Mouse (Mus musculus) heart, embryonic 13.5 days (tissue): ENCODE results near the gene Prkag2. TPM values are rescaled to one million over a fixed set of nuclear protein-coding genes. Genes with fewer than 3 reads are reported as not detected.
A peak's percentile ranks its signal among the peaks of the same experiment; 100 is the strongest.

Experiments
- ATAC-seq: fragments of 200-750 bp; cut with Nextera tagmentation; 2 replicates; pipeline ENCODE4 v1.8.0; 2017; ENCODE audit warnings: moderate TSS enrichment; ENCODE audit not compliant: insufficient number of reproducible peaks, low FRiP score, low TSS enrichment; ENCODE audit errors: extremely low read depth
- H3K27ac ChIP-seq: fragments of 300-500 bp; sonication (generic); replicated peaks from 2 replicates; pipeline ENCODE4 v1.5.1; 2015; ENCODE audit warnings: moderate library complexity, mild to moderate bottlenecking, inconsistent platforms
- H3K27me3 ChIP-seq: fragments of 300-500 bp; sonication (generic); replicated peaks from 2 replicates; pipeline ENCODE4 v1.6.1; 2015; ENCODE audit warnings: mild to moderate bottlenecking, inconsistent platforms
- H3K36me3 ChIP-seq: fragments of 300-500 bp; sonication (generic); 2 replicates; pipeline ENCODE4 v1.6.1; 2015; ENCODE audit warnings: mild to moderate bottlenecking, inconsistent platforms
- H3K4me1 ChIP-seq: fragments of 300-500 bp; sonication (generic); 2 replicates; pipeline ENCODE4 v1.6.1; 2015; ENCODE audit warnings: inconsistent platforms
- H3K4me2 ChIP-seq: fragments of 300-500 bp; sonication (generic); 2 replicates; pipeline ENCODE4 v1.6.1; 2015; ENCODE audit warnings: inconsistent platforms, mild to moderate bottlenecking, moderate library complexity
- H3K4me3 ChIP-seq: fragments of 300-500 bp; sonication (generic); 2 replicates; pipeline ENCODE4 v1.5.1; 2015; ENCODE audit warnings: moderate library complexity, mild to moderate bottlenecking, inconsistent platforms
- H3K9ac ChIP-seq: fragments of 300-500 bp; sonication (generic); 2 replicates; pipeline ENCODE4 v1.6.1; 2015; ENCODE audit warnings: inconsistent platforms, mild to moderate bottlenecking, moderate library complexity
- H3K9me3 ChIP-seq: fragments of 300-500 bp; sonication (generic); 2 replicates; pipeline ENCODE4 v1.6.1; 2016; ENCODE audit warnings: inconsistent platforms
- WGBS: fragments of 180-500 bp; shearing (Covaris S2); methylation state at CpG from one replicate; pipeline ENCODE4 v1.1.7; 2015; ENCODE audit warnings: mixed read lengths; 5-methylcytosine and 5-hydroxymethylcytosine counted together
- polyA plus RNA-seq: library from polyadenylated mRNA; unstranded; fragments of >200 nt; fragmentation: Nextera tagmentation; extraction: Ambion mirVana; gene quantifications from 2 replicates; pipeline ENCODE4 v1.2.1, GENCODE M21; 2015

Gene Prkag2
- polyA plus RNA-seq, 1 experiment from 2014 or later = 83.7 TPM

GRCm38 (mm10) chr5:25019221-25019620, 81.2 kb downstream of the Prkag2 start:
- no peak overlapping the region for H3K4me3 ChIP-seq
- H3K27me3 ChIP-seq = no peaks in the 10 kb centered on the region
- no peaks in the 10 kb centered on the region for H3K9me3 ChIP-seq
- no peak overlapping the region for H3K27ac ChIP-seq
- H3K9ac ChIP-seq = no peak overlapping the region
- peaks cover 14% of the 10 kb centered on the region for H3K36me3 ChIP-seq
- 64% methylated on average over 6 of the region's 6 CpGs for WGBS
- H3K4me1 ChIP-seq = peaks cover 31% of the 10 kb centered on the region
- ATAC-seq = no peak
- no peak overlapping the region for H3K4me2 ChIP-seq

- WGBS = 66% methylated on average over 4 of the region's 4 CpGs
- no peak overlapping the region for H3K9ac ChIP-seq
- peaks cover 8% of the 10 kb centered on the region for H3K27me3 ChIP-seq
- H3K27ac ChIP-seq = no peak overlapping the region
- H3K4me1 ChIP-seq = peaks cover 50% of the 10 kb centered on the region
- no peaks in the 10 kb centered on the region for H3K9me3 ChIP-seq
- no peak for ATAC-seq
- H3K4me2 ChIP-seq = no peak overlapping the region
- no peak overlapping the region for H3K4me3 ChIP-seq
- no peaks in the 10 kb centered on the region for H3K36me3 ChIP-seq
Measured at GRCm38 (mm10) chr5:25012134-25012533, 88.3 kb downstream of the Prkag2 start.

- H3K27me3 ChIP-seq = peaks cover 8% of the 10 kb centered on the region
- ATAC-seq = peak; percentile 4; the same call in 1 of the 2 replicates
- 4% methylated on average over 8 of the region's 8 CpGs for WGBS
- no peaks in the 10 kb centered on the region for H3K9me3 ChIP-seq
- H3K9ac ChIP-seq = peak overlapping the region; percentile 63
- H3K36me3 ChIP-seq = no peaks in the 10 kb centered on the region
- H3K4me3 ChIP-seq = peak overlapping the region; percentile 19; the same call in 1 of the 2 replicates
- peak overlapping the region; percentile 59 for H3K4me2 ChIP-seq
- H3K4me1 ChIP-seq = peaks cover 50% of the 10 kb centered on the region
- no peak overlapping the region for H3K27ac ChIP-seq
Measured at GRCm38 (mm10) chr5:25011019-25011485, 89.4 kb downstream of the Prkag2 start.

- peak; percentile 55; the same call in 1 of the 2 replicates for ATAC-seq
- Histone ChIP-seq H3K4me3 (peak overlapping the region; percentile 19), H3K4me2 (peak overlapping the region; percentile 59), H3K9me3 (no peaks in the 10 kb centered on the region), H3K27me3 (peaks cover 8% of the 10 kb centered on the region), H3K9ac (no peak overlapping the region; the same call in 1 of the 2 replicates), H3K36me3 (no peaks in the 10 kb centered on the region), H3K4me1 (peaks cover 53% of the 10 kb centered on the region), H3K27ac (no peak overlapping the region)
- whole genome bisulfite sequencing = 4% methylated on average over 9 of the region's 9 CpGs
Measured at GRCm38 (mm10) chr5:25010438-25010892, 90.0 kb downstream of the Prkag2 start.

- Histone ChIP-seq H3K9me3 (no peaks in the 10 kb centered on the region), H3K27me3 (peaks cover 8% of the 10 kb centered on the region), H3K27ac (no peak overlapping the region), H3K4me2 (no peak overlapping the region), H3K4me1 (peaks cover 60% of the 10 kb centered on the region), H3K36me3 (no peaks in the 10 kb centered on the region), H3K4me3 (no peak overlapping the region), H3K9ac (no peak overlapping the region)
- ATAC-seq = no peak
- 60% methylated on average over 3 of the region's 3 CpGs for WGBS
Measured at GRCm38 (mm10) chr5:25009770-25010169, 90.7 kb downstream of the Prkag2 start.

DNA sequence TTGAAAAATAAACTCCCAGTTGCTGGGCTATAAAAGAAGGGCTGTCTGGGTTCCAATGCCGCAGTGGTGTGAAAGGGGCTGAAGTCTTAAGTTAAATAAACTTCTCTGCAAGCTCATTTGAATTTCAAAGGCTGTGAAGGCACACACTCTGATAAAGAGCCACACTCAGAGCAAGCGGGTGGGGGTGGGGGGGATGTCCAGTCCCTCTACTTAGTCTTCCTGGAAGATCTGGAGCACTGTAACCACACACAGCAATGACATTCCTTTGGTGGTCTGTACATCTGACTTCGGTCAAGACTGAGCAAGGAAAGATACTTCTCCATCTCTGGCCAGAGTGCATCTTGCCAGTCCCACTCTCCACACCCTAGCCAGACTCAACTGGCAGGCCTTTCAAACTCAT, 91.5 kb downstream of the Prkag2 start:
- H3K36me3 ChIP-seq = no peaks in the 10 kb centered on the region
- H3K27ac ChIP-seq = no peak overlapping the region
- H3K27me3 ChIP-seq = peaks cover 8% of the 10 kb centered on the region
- H3K9ac ChIP-seq = peak overlapping the region; percentile 6; the same call in 1 of the 2 replicates
- no peak overlapping the region for H3K4me2 ChIP-seq
- H3K4me1 ChIP-seq = peaks cover 63% of the 10 kb centered on the region
- WGBS = 41% methylated on average over 3 of the region's 3 CpGs
- no peak for ATAC-seq
- no peaks in the 10 kb centered on the region for H3K9me3 ChIP-seq
- H3K4me3 ChIP-seq = no peak overlapping the region

- 16% methylated on average over 8 of the region's 8 CpGs for WGBS
- peaks cover 73% of the 10 kb centered on the region for H3K4me1 ChIP-seq
- peak; percentile 32; the same call in 1 of the 2 replicates for ATAC-seq
Measured at GRCm38 (mm10) chr5:25006848-25007247, 93.6 kb downstream of the Prkag2 start.

DNA sequence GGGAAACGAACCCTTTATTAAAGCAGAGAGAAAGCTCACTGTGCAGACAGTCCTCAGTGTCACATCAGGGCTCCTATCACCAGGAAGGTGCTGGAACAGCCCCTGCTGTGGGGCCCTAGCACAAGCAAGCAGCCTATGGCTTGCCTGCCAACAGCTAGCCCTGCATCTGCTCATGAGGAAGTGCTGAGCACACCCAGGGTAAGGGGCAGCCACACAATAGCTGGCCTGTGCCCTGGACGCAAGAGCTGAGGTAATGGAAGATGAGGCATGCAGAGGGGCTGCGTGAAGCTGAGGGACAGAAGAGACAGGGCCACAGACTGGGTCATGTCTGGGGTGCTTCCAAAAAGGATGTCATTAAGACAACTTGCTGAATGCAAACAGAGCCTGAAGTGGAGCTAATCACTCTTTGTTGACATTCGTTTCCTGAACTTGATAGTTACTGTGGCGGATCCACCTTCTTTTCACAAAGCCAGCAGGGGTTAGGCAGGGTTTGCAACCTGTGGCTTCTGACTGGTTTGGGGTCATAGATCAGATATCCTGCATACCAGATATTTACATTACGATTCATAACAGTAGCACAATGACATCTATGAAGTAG, 94.8 kb downstream of the Prkag2 start:
- peak overlapping the region; percentile 47 for H3K9ac ChIP-seq
- no peaks in the 10 kb centered on the region for H3K9me3 ChIP-seq
- H3K4me3 ChIP-seq = no peak overlapping the region
- ATAC-seq = peak; percentile 40; the same call in 1 of the 2 replicates
- H3K4me2 ChIP-seq = peak overlapping the region; percentile 22
- H3K27ac ChIP-seq = peak overlapping the region; percentile 85
- 12% methylated on average over 6 of the region's 6 CpGs for WGBS
- peaks cover 80% of the 10 kb centered on the region for H3K4me1 ChIP-seq
- no peaks in the 10 kb centered on the region for H3K36me3 ChIP-seq
- H3K27me3 ChIP-seq = peaks cover 8% of the 10 kb centered on the region

More at GRCm38 (mm10) chr5:25006848-25007247, 93.6 kb downstream of the Prkag2 start:
- H3K27ac ChIP-seq = peak overlapping the region; percentile 85
- H3K27me3 ChIP-seq = peaks cover 8% of the 10 kb centered on the region
- H3K36me3 ChIP-seq = no peaks in the 10 kb centered on the region
- H3K4me2 ChIP-seq = no peak overlapping the region; the same call in 1 of the 2 replicates
- no peak overlapping the region for H3K4me3 ChIP-seq
- H3K9me3 ChIP-seq = no peaks in the 10 kb centered on the region
- H3K9ac ChIP-seq = peak overlapping the region; percentile 60

DNA sequence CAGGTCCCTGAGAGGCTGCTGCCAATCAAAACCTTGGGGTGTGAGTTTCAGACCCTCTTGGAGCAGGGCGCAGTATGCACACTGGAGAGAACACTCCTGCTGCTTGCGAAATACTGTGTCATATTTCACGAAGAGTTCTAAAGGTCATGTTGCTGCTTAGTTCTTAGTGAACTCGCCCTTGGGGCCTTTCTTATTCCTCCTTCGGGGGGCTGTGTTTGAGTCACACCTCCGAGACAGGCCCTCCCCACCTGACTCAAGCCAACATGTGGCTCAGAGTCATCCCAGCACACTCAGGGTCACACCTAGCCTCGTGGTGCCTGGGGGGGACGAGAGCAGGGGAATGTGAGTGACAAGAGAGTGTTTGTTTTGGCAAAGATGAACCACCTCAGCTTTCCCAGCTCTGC, 99.0 kb downstream of the Prkag2 start:
- peak overlapping the region; percentile 6; the same call in 1 of the 2 replicates for H3K27ac ChIP-seq
- H3K9ac ChIP-seq = peak overlapping the region; percentile 45; the same call in 1 of the 2 replicates
- peaks cover 71% of the 10 kb centered on the region for H3K4me1 ChIP-seq
- no peak for ATAC-seq
- 47% methylated on average over 8 of the region's 8 CpGs for WGBS
- no peak overlapping the region for H3K4me3 ChIP-seq
- no peaks in the 10 kb centered on the region for H3K27me3 ChIP-seq
- no peak overlapping the region for H3K4me2 ChIP-seq
- H3K9me3 ChIP-seq = no peaks in the 10 kb centered on the region
- no peaks in the 10 kb centered on the region for H3K36me3 ChIP-seq

DNA sequence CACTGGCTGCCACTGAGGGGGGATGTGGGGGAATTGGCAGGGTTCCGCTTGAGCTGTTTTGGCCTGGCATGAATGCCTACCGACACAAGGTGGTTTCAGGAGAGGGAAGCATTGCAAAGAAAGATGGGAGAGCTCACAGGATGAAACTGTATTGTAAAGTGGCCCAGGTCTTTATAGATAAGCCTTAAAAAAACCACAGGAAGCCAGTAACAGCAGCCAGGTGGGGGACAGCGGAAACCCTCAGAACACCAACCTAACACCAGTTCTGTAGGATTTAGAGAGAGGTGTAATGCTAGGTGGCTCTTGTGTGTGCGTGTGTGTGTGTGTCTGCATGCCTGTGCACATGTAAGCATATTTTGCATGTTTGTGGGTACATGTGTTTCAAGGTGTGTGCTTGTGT, 101.1 kb downstream of the Prkag2 start:
- WGBS = 84% methylated on average over 4 of the region's 4 CpGs
- H3K27ac ChIP-seq = no peak overlapping the region
- H3K36me3 ChIP-seq = no peaks in the 10 kb centered on the region
- no peak for ATAC-seq
- no peak overlapping the region for H3K4me2 ChIP-seq
- no peak overlapping the region for H3K4me3 ChIP-seq
- H3K9me3 ChIP-seq = no peaks in the 10 kb centered on the region
- no peak overlapping the region for H3K9ac ChIP-seq
- H3K27me3 ChIP-seq = no peaks in the 10 kb centered on the region
- peaks cover 69% of the 10 kb centered on the region for H3K4me1 ChIP-seq

GRCm38 (mm10) chr5:24995576-24996100, 104.8 kb downstream of the Prkag2 start:
- Histone ChIP-seq H3K4me1 (peaks cover 77% of the 10 kb centered on the region), H3K27me3 (no peaks in the 10 kb centered on the region; the same call in 1 of the 2 replicates), H3K9ac (peak overlapping the region; percentile 87), H3K27ac (peak overlapping the region; percentile 97), H3K4me3 (peak overlapping the region; percentile 56), H3K36me3 (no peaks in the 10 kb centered on the region), H3K4me2 (peak overlapping the region; percentile 75), H3K9me3 (no peaks in the 10 kb centered on the region)
- WGBS = 13% methylated on average over 13 of the region's 13 CpGs
- ATAC-seq = peak; percentile 58; the same call in 1 of the 2 replicates
